Mouse (Mus musculus) c-Kit-positive CD71-positive TER-119-positive erythroid progenitor cells, embryonic 14.5 days (primary cell): ENCODE measurements around the gene Fut11.

Experiments used
- DNase-seq: peaks from one replicate; pipeline ENCODE4 v3.0.0-alpha.2; 2013; ENCODE audit warnings: low spot score

Gene Fut11

DNA sequence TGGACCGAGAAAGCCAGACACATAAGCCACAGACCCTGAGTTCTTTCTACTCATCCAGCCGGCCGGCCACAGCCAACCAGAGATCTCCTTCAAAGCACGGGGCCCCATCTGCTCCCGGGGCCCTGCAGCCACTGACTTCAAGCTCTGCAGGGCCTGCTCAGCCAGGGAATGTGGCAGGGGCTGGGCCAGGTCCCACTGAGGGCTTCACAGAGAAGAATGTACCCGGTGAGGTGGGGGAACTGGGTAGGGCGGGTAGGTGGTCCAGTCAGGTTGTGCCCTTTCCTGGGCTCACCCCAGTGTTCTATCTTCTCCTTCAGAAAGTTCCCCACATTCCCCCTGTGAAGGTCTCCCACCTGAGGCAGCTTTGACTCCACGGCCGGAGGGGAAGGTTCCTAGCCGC is 23.7 kb downstream of the Fut11 start:
- no peak for DNase-seq

- DNase-seq: no peak
Observed at GRCm38 (mm10) chr14:20719767-20720166, 25.0 kb downstream of the Fut11 start.

DNA sequence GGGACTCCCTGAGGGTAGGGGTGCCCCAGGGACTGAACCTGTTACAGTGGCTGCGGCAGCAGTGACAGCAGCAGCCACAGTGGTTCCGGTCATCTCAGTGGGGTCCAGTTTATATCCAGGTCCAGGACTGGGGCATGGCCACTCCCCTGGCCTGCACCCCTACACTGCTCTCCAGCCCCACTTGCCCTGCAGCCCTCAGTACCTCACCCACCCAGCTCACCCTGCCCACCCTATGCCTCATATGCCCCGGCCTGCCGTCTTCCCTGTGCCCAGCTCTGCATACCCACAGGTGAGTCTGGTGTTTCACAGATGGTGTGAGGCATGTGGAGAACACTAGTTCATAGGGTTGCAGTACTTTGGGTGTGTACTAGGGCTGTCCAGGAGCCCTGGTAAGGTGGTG is 26.6 kb downstream of the Fut11 start:
- no peak for DNase-seq

- no peak for DNase-seq
Observed at GRCm38 (mm10) chr14:20723006-20723405, 28.2 kb downstream of the Fut11 start.

GRCm38 (mm10) chr14:20724043-20724442 is 29.3 kb downstream of the Fut11 start:
- no peak for DNase-seq

DNA sequence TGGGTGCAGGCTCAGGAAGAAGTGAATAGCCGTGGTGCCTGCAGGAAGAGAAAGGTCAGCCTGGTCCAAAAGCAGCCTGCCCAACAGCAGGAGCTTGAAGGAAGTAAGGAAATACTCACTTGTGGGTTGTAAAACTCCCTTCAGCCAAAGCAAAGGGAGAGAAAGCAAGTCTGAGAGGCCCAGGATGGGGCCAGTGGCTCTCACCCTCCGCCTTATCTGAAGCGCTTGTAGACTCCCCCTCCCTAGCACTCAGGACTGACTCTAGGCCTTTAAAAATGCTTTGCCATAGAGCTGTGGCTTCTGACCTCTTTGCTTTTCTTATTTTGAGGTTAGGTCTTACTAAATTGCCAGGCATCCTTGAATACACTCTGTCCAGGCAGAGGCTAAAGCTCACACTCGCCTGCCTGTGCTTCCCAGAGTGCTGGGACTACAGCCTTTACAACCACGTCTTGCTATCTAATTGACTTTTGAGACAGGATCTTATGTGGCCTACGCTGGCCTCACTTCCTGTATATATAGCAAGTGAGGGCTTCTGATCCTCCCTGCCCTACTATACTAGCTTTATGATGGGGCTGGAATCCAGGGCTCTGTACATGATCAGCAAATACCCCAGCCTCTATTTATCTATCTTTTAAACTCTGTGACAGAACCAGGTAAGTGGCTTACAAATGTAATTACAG is 31.0 kb downstream of the Fut11 start:
- DNase-seq: peak; percentile 49

GRCm38 (mm10) chr14:20729871-20730270 is 35.1 kb downstream of the Fut11 start:
- no peak for DNase-seq

- no peak for DNase-seq
Observed at GRCm38 (mm10) chr14:20730853-20731602, 36.3 kb downstream of the Fut11 start.

DNA sequence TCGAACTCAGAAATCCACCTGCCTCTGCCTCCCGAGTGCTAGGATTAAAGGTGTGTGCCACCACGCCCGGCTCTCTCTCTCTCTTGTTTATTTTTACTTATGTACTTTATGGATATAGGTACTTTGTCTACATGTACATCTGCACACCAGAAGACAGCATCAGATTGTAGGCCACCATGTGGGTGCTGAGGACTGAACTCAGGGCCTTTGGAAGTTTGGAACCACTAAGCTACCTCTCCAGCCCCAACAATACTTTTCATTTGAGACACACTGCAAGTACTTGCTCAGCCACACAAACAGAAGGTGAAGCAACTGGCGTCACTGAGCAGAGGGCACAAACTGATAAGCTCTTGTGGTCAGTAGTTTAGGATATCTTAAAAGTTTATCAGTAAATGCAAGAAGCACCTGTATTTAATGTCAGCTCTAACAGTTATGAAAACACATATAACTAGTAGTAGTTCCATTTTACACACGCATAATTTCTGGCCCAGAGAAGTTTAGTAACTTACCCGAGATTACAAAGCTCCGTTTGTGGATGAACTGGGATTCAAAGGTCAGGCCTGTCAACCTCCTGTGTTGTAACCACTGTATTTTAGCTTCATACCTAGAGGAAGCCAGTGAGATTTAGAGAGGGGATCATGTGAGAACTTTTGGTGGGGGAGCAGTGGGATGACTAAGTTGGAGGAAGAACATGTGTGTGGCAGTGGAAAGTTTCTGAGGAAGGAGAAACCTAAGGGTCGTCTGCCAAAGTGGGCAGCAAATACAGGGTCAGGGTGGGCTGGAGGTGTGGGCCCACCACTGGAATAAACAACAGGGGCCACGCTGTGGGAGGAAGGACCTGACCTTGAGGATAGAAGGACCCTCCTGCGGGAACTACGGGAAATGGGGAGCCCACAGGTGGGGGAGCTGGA is 38.5 kb downstream of the Fut11 start:
- peak; percentile 70 for DNase-seq

DNA sequence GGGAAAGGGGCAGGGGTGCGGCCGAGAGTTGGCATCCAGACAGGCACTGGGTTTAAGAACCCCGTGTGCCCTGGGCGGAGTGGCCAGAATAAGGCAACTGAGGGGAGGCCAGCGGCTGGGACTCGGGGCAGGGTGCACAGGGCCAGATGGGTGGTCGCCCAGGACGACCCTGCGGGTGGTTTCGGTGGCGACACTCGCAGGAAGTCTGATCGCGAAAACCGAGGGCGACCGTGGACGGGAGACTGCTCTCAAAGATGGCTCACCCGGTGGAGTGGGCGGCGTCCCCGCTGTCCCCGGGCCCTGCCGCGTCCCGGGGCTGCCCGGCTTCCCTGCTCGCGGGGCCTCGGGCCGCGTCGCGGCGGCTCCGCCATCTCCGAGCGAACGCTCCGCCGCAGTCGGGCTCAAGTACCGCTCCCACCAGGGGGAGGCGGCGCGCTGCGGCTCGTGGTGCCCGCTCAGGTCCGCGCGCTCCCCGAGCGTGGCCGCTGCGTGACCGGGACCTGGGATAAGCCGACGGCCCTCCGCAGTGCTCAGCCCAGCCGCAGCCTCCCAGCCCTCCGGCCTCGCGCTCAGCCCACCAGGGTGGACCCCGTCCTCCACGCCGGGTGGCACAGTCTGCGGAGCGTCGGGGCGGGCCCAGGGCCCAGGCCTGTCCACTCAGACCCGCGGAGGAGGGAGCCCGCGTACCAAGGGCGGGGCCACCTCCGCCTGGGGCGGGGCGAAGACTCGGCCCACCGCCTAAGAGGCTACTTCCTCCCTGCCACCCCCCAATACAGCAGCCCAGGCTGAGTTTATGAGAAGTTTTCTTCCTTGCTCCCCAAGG is 39.4 kb downstream of the Fut11 start, which contains the start of gene Ndst2:
Gene Ndst2 (minus strand): TSS at position 611 of the 823 bp plus-strand sequence.
- peak; percentile 83 for DNase-seq

- no peak for DNase-seq
Observed at GRCm38 (mm10) chr14:20735052-20735451, 40.3 kb downstream of the Fut11 start.

DNA sequence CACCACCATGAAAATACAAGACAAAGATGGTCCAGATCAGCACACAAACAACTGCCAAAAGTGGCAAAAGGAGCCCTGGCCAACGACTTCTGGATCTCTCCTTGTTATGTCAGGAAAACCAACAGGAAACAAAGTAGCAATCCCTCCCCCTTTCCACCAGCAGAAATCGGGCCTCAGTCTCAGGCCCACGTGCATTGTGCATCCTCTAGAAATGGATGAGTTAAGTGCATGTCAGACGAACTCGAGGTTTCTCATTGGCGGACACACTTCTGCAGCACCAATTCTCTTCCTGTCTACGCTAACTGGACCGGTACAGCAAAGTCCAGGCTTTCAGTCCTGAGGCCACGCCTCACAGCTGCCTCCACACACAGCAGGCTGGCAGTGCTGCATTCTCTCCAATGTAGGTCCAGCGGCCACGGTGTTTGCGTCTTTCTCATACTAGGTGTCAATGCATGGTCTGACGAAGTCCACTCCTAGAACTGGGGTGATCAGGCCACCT is 41.2 kb downstream of the Fut11 start:
- DNase-seq: no peak

GRCm38 (mm10) chr14:20737306-20737705 is 42.5 kb downstream of the Fut11 start:
- DNase-seq: peak; percentile 60

GRCm38 (mm10) chr14:20738511-20738910 is 43.7 kb downstream of the Fut11 start:
- no peak for DNase-seq

GRCm38 (mm10) chr14:20741301-20741700 is 46.5 kb downstream of the Fut11 start:
- no peak for DNase-seq

GRCm38 (mm10) chr14:20743614-20744013 is 48.8 kb downstream of the Fut11 start:
- no peak for DNase-seq

DNA sequence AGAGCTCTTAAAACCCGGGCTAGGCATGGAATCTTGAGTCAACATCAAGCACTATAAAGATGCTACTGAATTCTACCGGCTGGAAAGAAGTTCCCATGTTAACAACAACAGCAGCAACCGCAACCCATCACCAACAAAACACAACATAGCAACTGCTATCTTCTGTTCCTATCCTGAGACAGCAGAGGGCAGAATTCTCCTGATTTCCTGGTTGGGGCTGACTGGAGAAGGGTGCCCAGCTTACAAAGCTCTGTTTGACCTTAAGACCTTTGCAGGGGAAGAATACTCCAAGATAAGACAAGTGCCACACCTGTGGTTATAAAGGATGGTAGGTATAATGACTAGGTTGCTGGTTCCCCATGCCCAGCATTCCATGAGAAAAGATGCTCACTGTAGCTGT is 52.2 kb downstream of the Fut11 start:
- no peak for DNase-seq

DNA sequence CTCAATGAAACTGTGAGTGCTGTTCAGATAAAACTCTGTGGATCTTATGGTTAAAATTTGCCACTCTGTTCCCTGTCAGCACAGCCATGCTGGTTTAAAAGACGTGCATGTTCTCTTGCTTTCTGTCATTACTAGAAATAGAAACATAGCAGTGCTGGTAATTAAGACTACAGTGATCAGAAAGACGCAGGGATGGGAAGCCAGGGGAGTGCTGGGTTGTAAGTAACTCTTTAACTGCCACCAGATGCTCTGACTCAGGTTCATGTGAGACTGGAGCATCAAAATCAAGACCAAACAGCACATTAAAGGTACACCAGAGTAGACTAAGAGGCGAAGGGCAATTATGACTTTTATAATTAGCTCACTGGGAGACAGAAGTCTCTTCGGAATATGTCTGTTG is 53.6 kb downstream of the Fut11 start:
- DNase-seq: no peak

- no peak for DNase-seq
Observed at GRCm38 (mm10) chr14:20749494-20750051, 54.8 kb downstream of the Fut11 start.

DNA sequence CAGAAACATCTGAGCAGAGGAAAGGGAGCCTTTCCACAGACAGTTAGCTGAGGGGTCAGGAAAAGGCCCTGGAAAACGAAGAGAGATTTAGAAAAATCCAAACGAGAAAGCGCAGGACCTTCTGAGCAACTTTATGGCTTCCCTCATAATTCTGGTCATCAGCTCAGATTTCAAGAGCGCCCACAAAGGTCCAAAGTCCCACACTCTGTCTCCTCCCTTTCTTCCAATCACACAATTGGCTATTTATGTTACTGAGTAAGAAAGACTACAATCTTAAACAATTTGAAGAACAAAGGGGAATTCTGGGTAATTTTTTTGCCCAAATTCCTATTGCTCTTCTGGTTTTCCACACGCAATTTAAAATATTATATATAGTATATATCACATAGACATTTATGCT is 55.7 kb downstream of the Fut11 start:
- no peak for DNase-seq
